Mouse (Mus musculus) erythroblast, embryonic 14.5 days (primary cell): ENCODE data around the gene S1pr5.

Experiments used
- GATA1 ChIP-seq: IDR thresholded peaks from 2 replicates; pipeline ENCODE4 v1.6.1; 2012; ENCODE audit warnings: low read length, inconsistent platforms, mixed read lengths
- TAL1 ChIP-seq: IDR thresholded peaks from 3 replicates; pipeline ENCODE4 v1.6.1; 2012; ENCODE audit warnings: low read length, inconsistent platforms, mixed read lengths

- TF ChIP-seq GATA1: no peak
- TF ChIP-seq TAL1: no peak
These were observed 34.5 kb downstream of the S1pr5 start for GRCm38 (mm10) chr9:21213617-21214190.
